Mouse (Mus musculus): ENCODE data around the gene Dad1.

- TF ChIP-seq CTCF (IDR thresholded peaks at IDR 0.05; ENCODE audit: extremely low read depth, insufficient read depth, insufficient read length, insufficient replicate concordance): no peak
- no peak for TF ChIP-seq POLR2A (IDR thresholded peaks at IDR 0.05; ENCODE audit: low read depth, low read length)
These were observed 17.9 kb downstream of the Dad1 start for GRCm38 (mm10) chr14:54235825-54236540.
